Mouse (Mus musculus) cerebellum, adult 9-10 months (tissue): ENCODE measurements around the gene Smpd3.

Source experiments
- DNase-seq: peaks from one replicate; pipeline ENCODE4 v3.0.0; 2022

Smpd3 gene

DNA sequence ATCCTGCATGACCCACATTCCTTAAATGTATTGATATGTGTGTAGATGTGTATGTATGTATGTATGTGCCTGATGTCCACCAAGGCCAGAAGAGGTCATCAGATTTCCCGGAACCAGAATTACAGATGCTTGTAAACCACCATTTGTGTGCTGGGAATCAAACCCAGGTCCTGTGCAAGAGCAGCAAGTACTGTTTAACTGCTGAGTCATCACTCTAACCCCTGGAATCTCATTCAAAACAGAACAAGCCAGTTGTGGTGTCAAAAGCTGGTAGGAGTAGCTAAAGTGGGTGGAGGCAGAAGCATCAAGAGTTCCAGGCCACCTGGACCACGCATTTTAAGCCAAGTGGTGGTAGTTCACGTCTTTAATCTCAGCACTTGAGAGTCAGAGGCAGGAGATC lies 123.8 kb downstream of the Smpd3 start:
- no peak for DNase-seq

DNA sequence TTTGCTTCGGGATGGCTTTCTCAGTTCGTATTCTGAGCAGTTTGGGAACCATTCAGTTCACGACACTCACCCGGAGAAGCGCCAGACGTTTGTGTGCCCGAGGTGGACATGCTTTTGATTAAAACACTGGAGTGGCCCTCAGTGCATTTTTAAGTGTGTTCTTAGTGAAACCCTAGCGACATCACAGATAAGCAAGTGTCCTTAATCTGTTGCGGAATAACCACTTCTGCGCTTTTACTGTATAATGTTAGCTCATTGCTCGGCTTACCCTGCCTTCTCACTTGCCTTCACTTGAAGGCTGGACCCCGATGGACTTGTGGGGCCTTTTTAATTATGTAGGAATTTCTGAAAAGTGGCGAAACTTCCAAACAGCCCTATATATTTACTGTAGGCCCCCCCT lies 126.4 kb downstream of the Smpd3 start:
- DNase-seq = no peak

DNA sequence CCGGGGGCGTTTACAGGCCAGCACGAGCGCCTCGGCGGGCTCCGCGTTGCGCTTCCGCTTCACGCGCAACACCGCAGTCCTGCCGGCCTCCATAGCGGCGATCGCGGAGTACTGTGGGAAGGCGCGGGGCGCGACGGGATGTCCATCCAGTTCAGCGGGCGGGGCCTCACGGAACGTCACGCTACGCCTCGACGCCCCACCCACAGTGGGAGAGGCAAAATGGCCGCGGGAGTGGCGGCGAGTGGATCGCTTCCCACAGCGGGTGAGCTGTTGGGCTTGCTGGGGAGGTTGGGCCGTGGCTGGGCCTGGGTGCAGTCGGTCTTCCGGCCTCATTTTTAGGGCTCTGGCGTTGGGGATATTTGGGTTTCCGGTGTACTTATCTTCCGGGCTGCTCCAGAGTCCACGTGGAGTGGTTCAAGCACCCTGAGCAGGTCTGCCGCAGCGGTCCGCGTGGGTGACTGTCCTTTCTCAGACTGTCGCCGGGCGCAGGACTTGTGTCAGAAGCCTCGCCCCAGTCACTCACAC lies 126.9 kb downstream of the Smpd3 start, which contains the start of the genes Slc7a6os and Prmt7:
Gene Slc7a6os (minus strand): TSS at position 115 of the 525 bp plus-strand sequence.
Gene Prmt7 (plus strand): TSS at position 116 of the 525 bp plus-strand sequence.
- peak; percentile 93 for DNase-seq

DNA sequence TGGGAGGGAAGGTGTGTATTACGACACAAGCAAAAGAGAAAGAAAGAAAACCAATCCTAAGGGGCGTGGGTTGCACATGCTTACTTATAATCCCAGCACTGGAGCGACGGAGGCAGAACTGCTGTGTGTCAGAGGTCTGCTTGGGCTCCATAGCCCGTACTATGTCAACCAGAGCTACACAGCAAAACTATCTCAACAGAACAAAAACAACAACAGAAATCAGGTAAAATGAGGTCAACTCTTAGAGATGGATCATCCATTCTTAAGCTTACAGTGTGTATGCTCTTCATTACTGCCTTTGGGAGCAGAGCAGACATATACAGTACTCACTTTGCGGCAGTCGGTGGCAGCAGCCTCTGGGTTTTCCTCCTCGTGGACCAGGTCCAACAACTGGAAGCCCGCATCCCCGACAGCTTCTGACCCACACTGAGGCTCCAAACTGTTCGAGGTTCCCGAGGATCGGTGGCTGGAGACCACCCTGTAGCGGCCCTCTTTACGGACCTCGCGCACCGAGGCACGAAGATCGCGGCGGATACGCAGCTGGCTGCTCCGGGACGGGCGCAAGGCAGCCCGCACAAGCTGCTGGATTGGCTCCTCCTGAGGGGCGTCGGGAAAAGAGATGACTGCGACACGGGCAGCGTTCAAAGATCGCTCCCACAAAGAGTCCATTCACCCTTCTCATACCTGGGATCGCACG lies 127.6 kb downstream of the Smpd3 start:
- DNase-seq = peak; percentile 54
